Mouse (Mus musculus): ENCODE results near the gene Gnl2.

DNA sequence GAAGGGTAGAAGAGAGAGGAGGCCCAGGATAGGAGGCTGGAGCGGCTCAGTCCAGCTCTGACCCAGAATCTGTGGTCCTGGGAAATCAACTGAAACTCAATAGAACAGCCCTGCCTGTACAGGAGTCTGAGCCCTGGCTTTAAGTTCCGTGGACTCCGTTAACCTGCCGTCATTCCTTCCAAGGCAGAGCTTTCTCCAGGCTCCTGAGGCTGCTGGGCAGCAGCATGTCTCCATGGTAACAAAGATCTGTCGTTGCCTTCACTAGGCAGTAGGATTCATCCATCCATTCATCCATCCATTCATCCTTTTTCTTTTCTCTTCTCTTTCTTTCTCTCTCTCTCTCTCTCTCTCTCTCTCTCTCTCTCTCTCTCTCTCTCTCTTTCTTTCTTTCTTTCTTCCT lies 45.7 kb upstream of the Gnl2 start:
- TF ChIP-seq CTCF (IDR thresholded peaks at IDR 0.05) (no peak), EP300 (IDR thresholded peaks at IDR 0.05) (no peak)
